In genomic region chr7:73540202-73541078, GRCm38 (mm10) we compare ENCODE assay signal across 8 mouse cellular contexts. TPM values are rescaled to one million over a fixed set of nuclear protein-coding genes. Genes with fewer than 3 reads are reported as not detected.
DNase-seq lines count a peak whose midpoint lies in the region; ATAC-seq lines count a peak whose summit lies in the region.

No protein-coding gene starts in this region.

- DNase-seq in kidney, adult 8-10 months = no peak
- DNase-seq in ZHBTc4 (ENCODE audit: low read depth, low spot score) = peak; percentile 36
- DNase-seq in hindbrain, embryonic 11.5 days (ENCODE audit: low spot score) = peak; percentile 52
- peak; percentile 55 for DNase-seq in midbrain, embryonic 14.5 days
- no peak for DNase-seq in left cerebral cortex, postnatal 36 days (ENCODE audit: low spot score in 2 of 2)
- DNase-seq in layer of hippocampus, adult 18-20 months (ENCODE audit: low spot score in 2 of 2) = no peak
- no peak for DNase-seq in layer of hippocampus, postnatal 10 days (ENCODE audit: low spot score in 2 of 2)

- peak overlapping the region; percentile 57 for H3K4me2 ChIP-seq in kidney, embryonic 15.5 days
- peak overlapping the region; percentile 39 for H3K4me2 ChIP-seq in hindbrain, embryonic 11.5 days (replicated peaks; ENCODE audit: low read depth, low read length)
- peak overlapping the region; percentile 81 for H3K4me2 ChIP-seq in midbrain, embryonic 14.5 days (ENCODE audit: low read length)

- peak overlapping the region; percentile 68 for H3K4me3 ChIP-seq in kidney, embryonic 15.5 days (replicated peaks)
- peak overlapping the region; percentile 78 for H3K4me3 ChIP-seq in hindbrain, embryonic 11.5 days (ENCODE audit: low read depth, low read length)
- peak overlapping the region; percentile 51 for H3K4me3 ChIP-seq in midbrain, embryonic 14.5 days (replicated peaks; ENCODE audit: low read depth, low read length)

- H3K9ac ChIP-seq in kidney, embryonic 15.5 days = peak overlapping the region; percentile 64
- peak overlapping the region; percentile 48 for H3K9ac ChIP-seq in hindbrain, embryonic 11.5 days (ENCODE audit: low read depth, low read length)
- H3K9ac ChIP-seq in midbrain, embryonic 14.5 days (replicated peaks; ENCODE audit: low read length) = peak overlapping the region; percentile 64

- intact Hi-C loops in left cerebral cortex, postnatal 36 days (cut with DNase I) = loop anchor here (2.0 kb wide), 1 partner anchor 16 kb away; no protein-coding TSS in a partner anchor

- no peak for ATAC-seq in kidney, embryonic 15.5 days (replicated peaks; ENCODE audit: low FRiP score)
- no peak for ATAC-seq in hindbrain, embryonic 11.5 days (ENCODE audit: low FRiP score)
- ATAC-seq in midbrain, embryonic 14.5 days (ENCODE audit: low FRiP score, low TSS enrichment) = no peak

- peaks cover 16% of the 10 kb centered on the region for H3K36me3 ChIP-seq in kidney, embryonic 15.5 days
- H3K36me3 ChIP-seq in hindbrain, embryonic 11.5 days (ENCODE audit: control insufficient read depth, insufficient read depth, low read length) = 0 out of 2 replicates have a peak, but pooled peaks cover 2% of the 10 kb centered on the region
- peaks cover 9% of the 10 kb centered on the region; the same call in 1 of the 2 replicates for H3K36me3 ChIP-seq in midbrain, embryonic 14.5 days (ENCODE audit: control insufficient read depth, insufficient read depth, low read length)

- no peaks in the 10 kb centered on the region for H3K9me3 ChIP-seq in kidney, embryonic 15.5 days (replicated peaks)
- no peaks in the 10 kb centered on the region for H3K9me3 ChIP-seq in hindbrain, embryonic 11.5 days (ENCODE audit: control insufficient read depth, low read length)
- no peaks in the 10 kb centered on the region for H3K9me3 ChIP-seq in midbrain, embryonic 14.5 days (ENCODE audit: control insufficient read depth, low read length)

- H3K27ac ChIP-seq in kidney, embryonic 15.5 days = peak overlapping the region; percentile 82
- H3K27ac ChIP-seq in hindbrain, embryonic 11.5 days (ENCODE audit: low read depth, low read length) = no peak overlapping the region
- peak overlapping the region; percentile 75 for H3K27ac ChIP-seq in midbrain, embryonic 14.5 days (replicated peaks; ENCODE audit: low read depth, low read length)

- H3K4me1 ChIP-seq in kidney, embryonic 15.5 days = peaks cover 16% of the 10 kb centered on the region
- no peaks in the 10 kb centered on the region for H3K4me1 ChIP-seq in hindbrain, embryonic 11.5 days (replicated peaks; ENCODE audit: control insufficient read depth, insufficient read depth, low read length)
- H3K4me1 ChIP-seq in midbrain, embryonic 14.5 days (ENCODE audit: control insufficient read depth, insufficient read depth, low read length) = peaks cover 13% of the 10 kb centered on the region; the same call in 1 of the 2 replicates

- H3K27me3 ChIP-seq in kidney, embryonic 15.5 days = no peaks in the 10 kb centered on the region
- H3K27me3 ChIP-seq in hindbrain, embryonic 11.5 days (ENCODE audit: control insufficient read depth, insufficient read depth, low read length) = no peaks in the 10 kb centered on the region
- no peaks in the 10 kb centered on the region for H3K27me3 ChIP-seq in midbrain, embryonic 14.5 days (ENCODE audit: control insufficient read depth, insufficient read depth, low read length)

- under 1% methylated on average over 12 of the region's 12 CpGs for WGBS in kidney, embryonic 15.5 days
- WGBS in hindbrain, embryonic 11.5 days = 4% methylated on average over 12 of the region's 12 CpGs
- WGBS in midbrain, embryonic 14.5 days = 1% methylated on average over 12 of the region's 12 CpGs

RNA-seq across cellular contexts. Expression of gene Chd2, which starts 1.2 kb away (rescaled TPM):
- 56.6 and 61.7 TPM in 2 replicates for polyA plus RNA-seq in kidney, embryonic 15.5 days (2015; fragmentation: Nextera tagmentation; extraction: Ambion mirVana)
- polyA plus RNA-seq in hindbrain, embryonic 11.5 days (2014; fragmentation: Nextera tagmentation; extraction: Ambion mirVana) = 45.4 and 64.4 TPM in 2 replicates
- 35.9 and 49.8 TPM in 2 replicates for polyA plus RNA-seq in midbrain, embryonic 14.5 days (2014; fragmentation: Nextera tagmentation; extraction: Ambion mirVana)
- 10 to 100 TPM; 35.8 to 59.8 TPM for total RNA-seq in left cerebral cortex, postnatal 36 days (2021)
- total RNA-seq in layer of hippocampus, adult 18-20 months (2021) = 10 to 100 TPM; 50.7 to 55.7 TPM
- 10 to 100 TPM; 47.7 to 50.3 TPM for total RNA-seq in layer of hippocampus, postnatal 10 days (2021)

Comparison
In these comparisons a context has a peak if more than half of its experiments do, and no peak if none do; other contexts are left out.
1. DNase-seq: peak in ZHBTc4 (single experiment), hindbrain, embryonic 11.5 days (single experiment) and midbrain, embryonic 14.5 days (single experiment); none in kidney, adult 8-10 months (0 of 2), left cerebral cortex, postnatal 36 days (0 of 2), layer of hippocampus, adult 18-20 months (0 of 2) and layer of hippocampus, postnatal 10 days (0 of 2).
2. Peak in every context shown above with its lines, with median percentiles within 50 percentile points of each other: H3K4me2 ChIP-seq, H3K4me3 ChIP-seq and H3K9ac ChIP-seq.